Mouse (Mus musculus) large intestine, adult 2 months (tissue): Measurements from ENCODE around the gene Aup1. TPM values are rescaled to one million over a fixed set of nuclear protein-coding genes. Genes with fewer than 3 reads are reported as not detected.
A peak's percentile ranks its signal among the peaks of the same experiment; 100 is the strongest.

Source experiments
- DNase-seq: peaks from one replicate; pipeline ENCODE4 v3.0.0-alpha.2; 2012; ENCODE audit warnings: low read depth, low spot score
- WGBS: fragments of 180-500 bp; shearing (Covaris S2); methylation state at CpG from one replicate; pipeline ENCODE4 v1.1.7; 2018; 5-methylcytosine and 5-hydroxymethylcytosine counted together
- polyA plus RNA-seq: library from polyadenylated mRNA; depleted of rRNA; stranded (reverse); fragments of >200 nt; gene quantifications from 2 replicates; pipeline ENCODE4 v1.2.3, GENCODE M21; 2012

Gene Aup1
- polyA plus RNA-seq, 1 experiment = 363 TPM

DNA sequence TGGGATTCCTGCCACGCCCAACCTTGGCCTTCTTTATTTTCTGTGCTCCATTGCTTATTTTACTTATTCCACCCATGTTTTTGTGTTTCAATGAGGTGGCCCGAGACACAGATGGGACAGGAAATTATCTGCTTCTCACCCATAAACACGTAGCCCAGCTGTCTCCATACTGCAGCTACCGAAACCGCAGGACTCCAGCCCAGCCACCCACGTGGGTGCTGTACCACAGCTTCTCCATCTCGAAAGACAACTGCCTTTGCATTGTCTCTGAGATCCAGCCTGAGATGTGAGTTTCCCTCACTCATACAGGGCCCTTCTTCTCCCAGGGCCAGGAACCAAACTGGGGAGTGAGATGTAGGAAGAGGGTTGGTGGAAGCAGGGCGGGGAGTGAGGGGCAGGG, 11.7 kb downstream of the Aup1 start:
- DNase-seq = no peak
- 67% methylated on average over 8 of the region's 8 CpGs for WGBS

DNA sequence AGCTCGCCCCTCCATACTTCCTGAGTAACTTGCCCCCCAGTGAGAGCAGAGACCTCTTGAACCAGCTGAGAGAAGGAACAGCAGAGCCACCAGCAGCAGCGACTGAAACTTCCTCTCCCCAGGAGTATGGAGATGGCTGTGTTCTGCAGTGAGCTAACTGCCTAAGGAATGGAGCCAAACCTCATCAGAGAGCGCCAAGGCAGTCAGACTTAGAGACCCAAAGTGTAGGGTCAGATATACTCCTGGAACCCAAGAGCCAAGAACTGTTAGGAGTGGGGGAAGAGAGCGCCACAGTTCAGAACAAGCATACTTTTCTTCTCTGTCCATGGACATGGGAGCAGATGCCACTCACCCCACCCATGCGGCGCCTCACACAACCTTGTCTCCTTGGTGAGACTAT, 12.1 kb downstream of the Aup1 start:
- WGBS = 64% methylated on average over 6 of the region's 6 CpGs
- DNase-seq = no peak

DNA sequence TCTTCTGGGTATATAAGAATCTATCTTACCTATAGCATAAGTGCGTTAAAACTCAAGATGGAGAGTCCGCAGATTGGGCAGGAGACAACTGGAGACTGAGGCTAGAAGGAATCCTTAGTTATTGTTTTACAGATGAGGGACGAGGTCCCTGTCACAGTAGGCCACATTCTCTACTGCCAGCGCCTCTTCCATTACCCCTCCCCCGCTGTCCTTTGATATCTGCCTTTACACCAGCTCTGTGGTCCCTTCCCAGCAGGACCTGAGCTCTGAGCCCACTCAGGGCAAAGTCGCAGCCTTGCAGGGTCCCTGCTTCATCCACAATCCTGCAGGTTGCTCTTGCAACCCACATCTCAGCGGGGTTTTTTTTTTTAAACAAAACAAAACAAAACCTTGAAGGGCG, 13.9 kb downstream of the Aup1 start:
- WGBS = 30% methylated on average over 8 of the region's 8 CpGs
- DNase-seq = no peak

DNA sequence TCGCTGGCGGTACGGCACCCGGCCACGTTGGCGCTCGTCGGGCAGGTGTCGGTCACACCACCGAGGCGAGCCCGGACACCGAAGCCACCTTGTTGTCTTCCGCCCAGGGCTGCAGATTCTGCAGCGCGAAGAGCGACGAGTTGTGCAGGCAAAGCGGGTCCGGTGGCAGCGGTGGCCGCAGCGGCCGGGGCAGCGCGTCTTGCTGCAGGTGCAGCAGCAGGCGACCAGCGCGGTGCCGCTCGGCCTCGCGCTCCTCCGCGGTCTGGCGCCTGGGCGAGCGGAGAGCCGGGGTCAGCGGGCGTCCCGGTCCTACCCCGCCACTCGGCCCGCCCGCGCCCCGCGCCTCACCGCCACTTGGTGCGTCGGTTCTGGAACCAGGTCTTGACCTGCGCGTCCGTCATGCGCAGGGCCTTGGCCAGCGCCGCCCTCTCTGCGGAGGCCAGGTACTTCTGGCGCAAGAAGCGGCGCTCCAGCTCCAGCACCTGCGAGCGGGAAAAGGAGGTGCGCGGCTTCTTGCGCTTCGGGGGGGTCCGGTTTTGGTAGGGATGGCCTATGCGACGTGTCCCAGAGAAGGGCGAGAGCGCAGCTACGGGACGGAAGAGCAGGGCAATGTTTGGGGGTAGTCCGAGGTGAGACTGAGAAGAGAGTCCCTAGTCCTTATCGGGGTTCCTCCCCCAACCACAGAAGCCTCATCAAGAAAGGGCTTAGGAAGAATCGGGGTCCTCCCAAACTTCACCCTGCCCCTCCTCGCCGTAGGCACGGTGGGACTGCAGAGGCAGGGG, 14.6 kb downstream of the Aup1 start:
- 2% methylated on average over 81 of the region's 81 CpGs for WGBS
- DNase-seq = no peak

DNA sequence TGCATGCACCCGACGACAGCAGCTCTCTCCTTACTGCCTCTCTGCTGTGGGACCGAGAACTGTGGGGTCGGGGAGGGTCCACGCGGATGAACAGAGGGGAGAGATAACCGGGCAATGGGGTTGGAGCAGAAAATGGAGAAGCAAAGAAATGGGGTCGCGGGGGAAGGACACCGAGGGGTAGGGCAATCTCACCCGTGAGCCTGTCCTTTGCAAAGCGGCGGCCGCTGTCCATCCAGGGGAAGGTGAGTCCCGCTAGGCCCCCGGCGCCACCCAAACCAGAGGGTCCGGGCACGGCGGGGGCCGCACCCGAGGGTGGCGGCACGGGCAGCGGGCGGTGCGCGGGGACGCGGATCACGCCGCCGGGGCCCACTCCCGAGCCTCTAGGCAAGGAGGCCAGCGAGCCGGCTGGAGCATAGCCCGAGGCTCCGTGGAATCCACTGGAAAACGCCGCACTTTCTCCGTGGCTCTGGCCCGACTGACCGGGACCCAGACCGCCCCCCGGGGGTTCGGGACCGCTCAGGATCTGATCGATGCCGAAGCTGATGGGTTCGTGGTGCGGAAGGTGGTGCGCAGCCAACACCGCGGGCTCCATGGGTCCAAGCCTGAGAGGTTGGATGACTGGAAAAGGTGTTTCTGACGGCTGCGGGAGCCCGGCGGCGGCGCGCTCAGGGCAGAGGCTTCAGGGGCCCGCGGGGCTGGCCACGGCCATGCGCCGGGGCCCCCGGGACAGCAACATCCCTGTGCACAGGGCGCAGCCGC, 15.3 kb downstream of the Aup1 start:
- no peak for DNase-seq
- WGBS = 2% methylated on average over 68 of the region's 69 CpGs

DNA sequence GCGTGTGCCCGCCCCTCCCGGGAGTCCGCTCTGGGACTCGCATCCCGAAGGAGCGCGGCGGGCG, 15.8 kb downstream of the Aup1 start, which contains the start of gene Tlx2:
Gene Tlx2, minus strand, starts transcription at position 47 of the 64 bp plus-strand sequence.
- DNase-seq = no peak
- 1% methylated on average over 10 of the region's 10 CpGs for WGBS

DNA sequence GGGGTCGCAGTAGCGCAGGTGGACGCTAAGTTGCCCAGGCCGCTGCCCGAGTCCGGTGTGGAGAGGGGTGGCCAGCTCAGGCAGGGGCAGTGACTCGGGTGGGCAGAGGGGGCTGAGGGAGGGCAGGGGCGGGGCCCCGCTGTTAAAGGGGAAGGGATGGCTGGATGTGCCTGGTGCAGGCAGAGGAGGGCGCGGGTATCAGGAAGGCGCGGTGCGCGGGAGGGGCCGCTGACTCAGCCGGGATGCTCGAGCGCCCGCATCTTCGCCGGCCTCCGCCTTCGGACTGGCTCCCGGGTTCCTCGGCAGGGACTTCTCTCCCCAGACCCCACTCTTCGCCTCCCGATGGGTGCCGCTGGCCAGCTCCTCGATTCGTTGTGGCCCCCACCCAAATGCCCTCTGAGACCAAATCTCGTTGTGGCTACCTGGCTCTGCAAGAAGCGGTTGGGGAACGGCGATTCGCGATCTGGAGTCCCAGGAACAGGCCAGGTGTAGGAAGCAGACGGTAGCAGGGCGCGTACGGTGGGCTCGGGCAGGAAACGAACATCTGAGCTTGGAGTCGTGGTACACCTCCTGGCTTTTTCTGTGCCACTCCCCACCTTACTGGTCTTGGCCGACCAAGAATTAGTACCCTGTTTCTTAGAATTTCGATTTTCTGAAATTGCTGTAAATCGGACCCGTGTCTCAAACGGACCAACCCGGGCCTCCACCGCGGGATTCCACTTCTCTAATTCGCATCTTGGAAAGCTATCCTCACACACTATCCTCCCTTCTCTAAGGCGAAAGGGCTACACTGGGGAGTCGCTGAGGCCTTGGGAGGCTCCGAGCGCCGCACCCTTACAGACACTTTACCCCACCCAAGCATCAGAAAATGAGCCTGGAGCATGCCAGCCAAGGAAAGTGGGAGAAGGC, 16.2 kb downstream of the Aup1 start:
- no peak for DNase-seq
- WGBS = 2% methylated on average over 57 of the region's 58 CpGs

DNA sequence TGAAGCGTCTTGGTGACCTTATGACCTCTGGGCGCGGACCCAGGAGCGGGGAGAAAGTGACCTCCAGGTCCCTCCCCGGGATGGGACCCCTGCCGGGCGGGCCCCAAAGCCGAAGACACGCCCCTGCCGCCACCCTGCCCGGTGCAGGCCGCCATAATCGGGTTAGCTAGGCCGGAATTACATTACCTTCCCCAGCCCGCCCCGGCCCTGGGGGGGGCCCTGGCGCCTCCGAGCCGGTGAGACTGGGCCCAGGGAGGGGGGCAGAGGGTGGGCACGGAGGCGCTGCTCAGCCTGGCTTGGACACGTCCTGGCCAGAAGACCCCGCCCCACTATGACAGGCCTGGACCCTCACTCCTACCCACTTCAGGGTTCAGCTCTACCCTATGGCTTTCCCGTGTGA, 16.9 kb downstream of the Aup1 start:
- WGBS = 2% methylated on average over 23 of the region's 24 CpGs
- DNase-seq = no peak

DNA sequence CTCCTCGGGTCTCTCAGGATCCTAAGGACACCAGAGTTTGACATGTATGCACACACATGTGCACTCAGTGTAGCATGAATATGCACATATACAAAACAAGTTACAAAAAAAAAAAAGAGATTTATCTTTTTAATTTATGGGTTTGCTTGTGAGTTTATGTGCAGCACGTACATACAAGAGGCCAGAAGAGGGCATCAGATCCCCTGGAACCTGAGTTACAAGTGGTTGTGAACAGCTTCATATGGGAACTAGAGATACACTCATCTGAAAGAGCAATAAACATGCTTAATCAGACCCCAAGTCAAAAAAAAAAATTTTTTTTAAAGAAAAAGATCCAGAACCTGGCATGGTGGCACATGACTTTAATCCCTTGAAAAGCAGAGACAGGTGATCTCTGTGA, 20.7 kb downstream of the Aup1 start:
- 21% methylated on average over 2 of the region's 2 CpGs for WGBS
- DNase-seq = no peak

DNA sequence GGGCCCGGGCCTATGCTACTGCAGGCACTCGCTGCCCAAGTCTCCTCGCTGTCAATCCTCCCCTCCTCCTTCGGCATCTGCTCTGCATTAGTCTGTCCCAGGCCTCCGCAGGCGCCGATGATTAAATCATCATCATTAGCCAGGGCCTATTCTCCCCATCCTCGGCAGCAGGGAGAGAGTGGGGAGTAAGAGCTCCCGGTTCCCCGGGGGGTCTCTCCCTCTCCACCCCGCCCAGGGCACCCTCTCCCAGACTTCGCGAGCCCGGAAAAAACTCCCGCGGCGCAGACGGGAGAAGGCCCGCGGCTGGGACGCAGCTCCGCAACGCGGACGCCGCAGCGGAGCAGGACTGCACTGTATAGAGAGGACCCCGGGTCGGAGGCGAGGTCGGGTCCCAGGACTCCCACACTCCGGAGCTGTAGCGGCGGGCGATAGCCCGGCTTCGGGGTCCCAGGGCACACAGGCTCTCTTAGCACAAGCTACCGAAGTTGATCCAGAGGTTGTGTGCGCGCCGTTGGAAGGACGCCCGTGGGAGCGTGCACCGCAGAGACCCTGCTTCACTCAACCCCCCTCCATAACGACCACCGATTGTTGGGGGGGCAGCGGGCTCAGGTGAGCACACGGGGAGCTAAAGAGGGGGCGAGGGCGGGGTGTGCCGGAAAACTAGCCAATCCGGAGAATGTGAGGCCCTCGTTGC, 23.5 kb downstream of the Aup1 start, which contains the start of gene Pcgf1:
Gene Pcgf1, plus strand, starts transcription at position 240 of the 694 bp plus-strand sequence.
- DNase-seq = no peak
- under 1% methylated on average over 54 of the region's 54 CpGs for WGBS

DNA sequence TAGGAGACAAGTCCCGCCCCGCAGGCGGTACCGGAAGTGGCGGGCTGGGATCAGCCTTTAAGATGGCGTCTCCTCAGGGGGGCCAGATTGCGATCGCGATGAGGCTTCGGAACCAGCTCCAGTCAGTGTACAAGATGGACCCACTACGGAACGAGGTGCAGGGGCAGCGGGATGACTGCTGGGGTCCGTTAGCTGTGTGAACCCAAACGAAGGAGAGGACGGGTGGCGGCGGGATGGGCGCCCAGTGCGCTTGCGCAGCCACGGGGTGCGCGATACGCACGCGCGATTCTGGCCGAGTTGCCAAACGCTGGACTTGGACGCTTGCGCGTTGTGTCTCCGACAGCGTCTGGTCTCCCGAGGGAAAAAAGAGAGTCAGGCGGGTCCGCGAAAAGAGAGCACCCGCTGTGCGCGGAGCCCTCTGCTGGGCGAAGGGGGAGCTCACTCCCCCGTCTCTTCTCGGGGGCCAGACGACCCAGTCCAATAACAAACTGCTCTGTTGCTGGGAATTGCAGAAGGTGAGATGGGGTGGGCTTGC, 24.1 kb downstream of the Aup1 start:
- WGBS = under 1% methylated on average over 46 of the region's 46 CpGs
- DNase-seq = peak; percentile 90

DNA sequence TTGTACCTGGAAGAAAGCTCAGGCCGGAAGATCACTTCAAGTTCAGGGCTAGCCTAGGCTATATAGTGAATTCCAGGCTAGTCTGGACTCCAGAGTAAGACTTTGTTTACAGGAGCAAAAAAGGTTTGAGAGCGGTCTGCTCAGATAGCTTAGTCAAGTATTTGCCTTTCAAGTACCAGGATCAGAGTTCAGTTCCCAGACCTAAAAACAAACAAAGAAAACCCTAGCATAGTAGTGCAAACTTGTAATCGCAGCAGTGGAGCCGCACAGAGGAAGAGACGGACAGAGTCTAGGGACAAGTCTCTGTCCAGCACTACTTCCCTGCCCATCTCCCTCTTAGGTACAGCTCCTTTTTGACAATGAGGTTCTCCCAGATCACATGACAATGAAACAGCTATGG, 25.9 kb downstream of the Aup1 start:
- DNase-seq = no peak
- WGBS = 96% methylated on average over 5 of the region's 5 CpGs

DNA sequence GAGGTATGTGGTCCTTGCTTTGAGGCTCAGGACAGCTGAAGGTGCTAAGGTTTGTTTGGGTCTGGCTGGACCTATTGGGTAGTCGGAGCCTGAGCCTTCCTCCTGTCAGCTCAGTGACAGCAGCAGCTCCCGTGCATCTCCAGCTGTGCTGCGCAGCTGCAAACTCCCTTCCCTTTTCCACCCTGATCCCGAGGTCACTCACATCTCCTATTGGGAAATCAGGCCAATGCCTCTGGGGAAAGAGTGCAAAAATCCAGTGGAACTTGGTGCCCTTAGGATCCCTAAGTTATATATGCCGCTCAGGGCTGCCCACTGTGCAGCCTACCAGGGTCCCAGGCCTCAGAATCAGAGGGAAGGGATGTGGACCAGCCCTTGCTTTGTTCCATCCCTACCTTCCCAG, 29.2 kb downstream of the Aup1 start:
- 47% methylated on average over 5 of the region's 5 CpGs for WGBS
- no peak for DNase-seq

DNA sequence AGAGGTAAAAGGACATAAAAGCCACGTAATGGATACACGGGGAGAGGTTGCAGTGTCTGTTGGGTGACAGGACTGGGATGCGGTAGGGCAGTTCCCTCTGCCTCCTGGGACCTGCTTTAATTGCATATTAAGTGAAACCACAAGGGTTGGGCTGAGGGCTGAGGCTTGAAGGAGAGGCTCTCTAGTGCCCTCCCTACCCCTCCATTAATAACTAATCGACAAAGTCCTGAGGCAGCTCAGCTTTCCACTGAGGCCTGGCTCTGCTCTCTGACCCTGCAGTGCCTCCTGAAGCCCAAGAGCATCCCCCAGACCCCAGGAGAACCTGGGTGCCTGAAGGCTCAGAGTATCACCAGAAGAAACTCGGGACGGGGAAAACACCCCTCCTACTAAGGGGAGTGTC, 30.2 kb downstream of the Aup1 start:
- no peak for DNase-seq
- WGBS = 12% methylated on average over 6 of the region's 6 CpGs

DNA sequence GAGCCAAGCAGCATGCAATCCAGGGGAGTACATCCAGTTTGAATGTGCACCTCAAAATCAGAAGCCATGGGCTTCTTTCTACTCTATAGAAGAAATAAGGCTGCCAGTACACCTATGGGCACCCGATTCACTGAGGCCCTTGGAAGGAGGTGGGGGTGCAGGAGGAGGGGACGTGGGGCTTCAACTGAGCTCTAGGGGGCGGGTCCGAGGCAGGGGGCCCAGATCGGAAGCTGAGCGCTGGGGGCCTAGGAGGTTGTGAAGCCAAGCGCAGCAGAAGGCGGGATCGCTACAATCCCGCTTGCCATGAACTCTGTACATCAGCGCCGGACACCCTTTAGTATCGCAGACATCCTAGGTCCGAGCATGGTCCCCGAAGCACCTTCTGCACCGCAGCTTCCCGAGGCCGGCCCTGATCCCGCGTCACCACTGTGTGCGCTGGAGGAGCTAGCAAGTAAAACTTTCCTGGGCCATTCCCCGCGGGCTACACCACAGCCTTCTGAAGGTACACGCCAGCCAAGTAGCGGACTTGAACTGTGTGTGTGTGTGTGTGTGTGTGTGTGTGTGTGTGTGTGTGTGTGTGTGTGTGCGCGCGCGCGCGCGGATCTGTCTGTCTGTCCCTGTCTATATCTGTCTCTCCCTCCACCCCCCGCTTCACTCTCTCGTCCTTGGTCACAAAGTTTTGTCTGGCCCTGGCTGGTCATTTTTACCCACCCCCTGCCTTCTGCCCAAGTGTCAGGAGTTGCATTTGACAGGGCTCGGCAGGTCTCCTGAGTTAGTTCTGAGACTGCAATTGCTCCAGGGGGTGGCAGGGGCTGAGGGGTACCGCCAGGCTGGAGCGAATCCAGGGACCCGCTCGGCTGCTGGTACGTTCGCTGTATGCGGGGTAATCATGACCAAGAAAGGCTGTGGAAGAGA, 32.1 kb downstream of the Aup1 start, which contains the start of gene Lbx2:
Gene Lbx2, plus strand, starts transcription at position 247 of the 915 bp plus-strand sequence.
- DNase-seq = no peak
- WGBS = 6% methylated on average over 41 of the region's 42 CpGs

DNA sequence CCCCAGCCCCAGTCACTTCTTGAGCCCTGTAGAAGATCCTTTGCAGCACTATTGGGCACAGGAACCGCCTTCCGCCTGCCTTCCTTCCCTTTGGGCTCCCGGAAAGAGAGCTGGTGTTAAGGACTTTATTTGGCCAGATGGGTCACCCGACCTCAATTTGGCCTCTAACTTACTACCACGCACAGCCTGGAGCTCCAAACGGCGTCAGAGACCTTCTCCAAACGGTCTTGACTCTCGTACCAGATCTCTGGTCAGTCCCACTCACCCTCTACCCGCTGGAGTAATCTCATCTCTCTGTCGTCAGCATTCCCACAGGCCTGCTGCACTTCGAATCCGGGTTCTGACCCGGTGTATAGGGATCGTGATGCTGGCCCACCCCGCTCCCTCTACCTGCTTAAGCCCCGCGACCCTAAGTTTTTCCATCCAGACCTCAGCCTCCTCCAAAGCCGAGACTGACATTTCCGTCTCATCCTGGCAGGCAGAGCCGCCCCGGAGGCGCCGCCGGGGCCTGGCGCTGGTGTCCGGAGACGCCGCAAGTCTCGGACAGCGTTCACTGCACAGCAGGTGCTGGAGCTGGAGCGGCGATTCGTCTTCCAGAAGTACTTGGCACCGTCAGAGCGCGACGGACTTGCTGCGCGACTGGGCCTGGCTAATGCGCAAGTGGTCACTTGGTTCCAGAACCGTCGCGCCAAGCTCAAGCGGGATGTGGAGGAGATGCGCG, 33.0 kb downstream of the Aup1 start:
- WGBS = 6% methylated on average over 47 of the region's 47 CpGs
- no peak for DNase-seq

DNA sequence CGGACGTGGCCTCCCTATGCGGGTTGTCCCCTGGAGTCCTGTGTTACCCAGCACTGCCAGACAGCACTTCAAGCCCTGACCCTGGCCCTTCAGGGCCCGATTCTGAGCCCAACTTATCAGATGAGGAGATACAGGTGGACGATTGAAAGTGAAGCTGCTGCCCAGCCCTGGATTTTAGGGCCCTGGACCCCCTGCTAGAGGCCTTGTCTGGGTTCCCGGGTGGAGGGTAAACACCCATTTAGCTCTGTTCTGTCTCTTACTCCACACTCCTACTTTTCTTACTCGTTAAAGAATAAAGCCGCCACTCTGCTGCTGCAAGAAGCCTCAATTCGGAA, 33.6 kb downstream of the Aup1 start:
- WGBS = 18% methylated on average over 9 of the region's 9 CpGs
- no peak for DNase-seq

DNA sequence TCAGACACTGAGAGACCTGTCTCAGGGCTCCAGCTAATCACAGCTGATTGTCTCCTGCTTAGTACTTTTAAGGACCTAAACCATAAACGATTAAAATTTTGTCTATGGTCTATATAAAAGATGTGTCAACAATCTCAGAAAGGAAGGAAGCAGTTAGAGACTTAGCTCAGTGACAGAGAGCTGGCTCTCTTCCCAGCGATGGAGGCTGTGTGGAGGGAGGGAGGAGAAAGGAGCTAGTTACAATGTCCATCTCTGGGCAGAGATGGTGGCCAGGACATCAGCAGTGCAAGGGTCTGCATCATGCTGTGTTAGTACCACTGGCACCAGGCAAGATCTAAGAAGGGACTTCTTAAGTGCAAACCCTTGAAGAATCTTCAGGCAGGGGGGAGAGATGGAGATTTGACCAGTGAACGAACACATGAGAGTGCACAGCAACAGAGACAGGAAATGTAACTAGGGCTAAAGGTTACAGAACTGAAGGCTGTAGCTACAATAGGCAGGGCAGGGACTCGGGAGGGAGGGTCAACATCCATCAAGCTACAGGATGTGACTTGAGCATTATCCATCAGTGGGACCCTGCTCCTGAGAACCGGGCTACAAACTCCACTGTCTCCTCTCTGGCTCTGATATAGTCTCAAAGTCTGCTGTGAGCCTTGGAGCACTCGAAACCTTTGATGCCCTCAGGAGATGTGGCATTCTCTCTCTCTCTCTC, 38.3 kb downstream of the Aup1 start:
- WGBS = 19% methylated on average over 6 of the region's 6 CpGs
- no peak for DNase-seq
